Mouse (Mus musculus): ENCODE measurements around the gene Rcan2. TPM values are rescaled to one million over a fixed set of nuclear protein-coding genes. Genes with fewer than 3 reads are reported as not detected.
A peak's percentile ranks its signal among the peaks of the same experiment; 100 is the strongest.

Rcan2 gene
- polyA plus RNA-seq, 1 experiment from 2014 or later: 8.4 TPM

DNA sequence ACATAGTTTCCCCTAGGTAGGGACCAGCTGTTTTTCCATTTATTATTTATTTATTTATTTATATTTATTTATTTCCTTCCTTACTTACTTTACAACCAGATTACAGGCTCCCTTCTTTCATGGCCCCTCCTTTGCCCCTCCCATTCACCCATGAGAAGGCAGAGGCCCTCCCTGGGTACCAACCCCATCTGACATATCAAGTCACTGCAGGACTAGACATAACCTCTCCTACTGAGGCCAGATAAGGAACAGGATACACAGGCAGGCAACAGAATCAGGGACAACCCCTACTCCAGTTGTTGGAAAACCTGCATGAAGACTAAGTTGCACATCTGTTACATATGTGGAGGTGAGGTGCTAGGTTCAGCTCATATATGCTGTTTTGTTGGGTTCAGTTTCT is 105.6 kb downstream of the Rcan2 start:
- no peak overlapping the region for H3K27ac ChIP-seq (replicated peaks; ENCODE audit: low read depth, low read length)
- no peaks in the 10 kb centered on the region; the same call in 1 of the 2 replicates for H3K4me1 ChIP-seq (ENCODE audit: control insufficient read depth, insufficient read depth, low read length)
- ATAC-seq (ENCODE audit: low read depth): no peak
- no peak overlapping the region for H3K4me2 ChIP-seq (ENCODE audit: low read depth, low read length)
- no peak overlapping the region for H3K9ac ChIP-seq (ENCODE audit: low read depth, low read length)
- H3K27me3 ChIP-seq (replicated peaks; ENCODE audit: control insufficient read depth, insufficient read depth, low read length): no peaks in the 10 kb centered on the region
- DNase-seq (ENCODE audit: low spot score): no peak
- no peaks in the 10 kb centered on the region for H3K36me3 ChIP-seq (ENCODE audit: control insufficient read depth, insufficient read depth, low read length)
- H3K4me3 ChIP-seq (ENCODE audit: low read depth, low read length): no peak overlapping the region
- H3K9me3 ChIP-seq (ENCODE audit: control insufficient read depth, low read length): no peaks in the 10 kb centered on the region

DNA sequence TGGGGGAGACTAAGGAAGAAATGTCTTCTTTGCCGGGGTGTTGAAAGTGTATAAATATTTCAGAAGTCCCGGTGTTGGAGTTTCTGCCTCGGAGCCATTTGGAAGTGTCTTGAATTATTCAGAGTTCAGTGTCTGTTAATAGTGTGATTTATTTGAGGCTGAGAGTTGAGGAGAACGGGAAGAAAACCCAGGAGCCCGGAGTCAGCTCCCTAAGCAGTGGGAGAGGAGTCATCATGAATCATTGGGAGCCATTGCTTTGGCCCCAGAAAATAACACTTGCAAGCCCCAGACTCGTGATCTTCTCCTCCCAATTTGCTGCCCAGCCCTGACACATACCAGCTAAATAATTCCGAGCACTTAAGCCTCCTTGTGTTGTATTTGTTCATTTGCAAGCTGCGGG is 115.0 kb downstream of the Rcan2 start:
- Histone ChIP-seq H3K4me2 (ENCODE audit: low read depth, low read length) (no peak overlapping the region), H3K4me1 (ENCODE audit: control insufficient read depth, insufficient read depth, low read length) (no peaks in the 10 kb centered on the region), H3K27me3 (replicated peaks; ENCODE audit: control insufficient read depth, insufficient read depth, low read length) (no peaks in the 10 kb centered on the region), H3K9me3 (ENCODE audit: control insufficient read depth, low read length) (no peaks in the 10 kb centered on the region), H3K9ac (ENCODE audit: low read depth, low read length) (no peak overlapping the region), H3K27ac (replicated peaks; ENCODE audit: low read depth, low read length) (no peak overlapping the region), H3K4me3 (ENCODE audit: low read depth, low read length) (no peak overlapping the region), H3K36me3 (ENCODE audit: control insufficient read depth, insufficient read depth, low read length) (no peaks in the 10 kb centered on the region)
- DNase-seq (ENCODE audit: low spot score) (no peak), ATAC-seq (ENCODE audit: low read depth) (no peak)
- whole genome bisulfite sequencing: 77% methylated on average over 8 of the region's 8 CpGs

DNA sequence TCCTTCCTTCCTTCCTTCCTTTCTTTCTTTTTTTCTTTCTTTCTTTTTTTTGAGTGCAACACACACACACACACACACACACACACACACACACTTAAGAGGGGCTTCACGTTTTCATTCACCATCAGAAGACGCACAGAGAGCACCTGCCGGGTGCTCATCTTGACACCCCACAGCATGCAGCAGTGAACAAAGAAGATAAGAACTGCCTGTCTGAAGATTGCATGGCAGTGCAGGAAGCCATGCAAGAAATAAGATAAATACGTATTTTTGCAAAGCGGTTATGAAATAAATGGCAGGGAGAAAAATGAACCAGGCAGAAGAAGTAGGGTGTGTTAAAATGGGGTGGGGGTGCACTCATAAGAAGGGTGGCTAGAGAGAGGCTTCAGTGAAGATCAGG is 116.0 kb downstream of the Rcan2 start:
- H3K36me3 ChIP-seq (ENCODE audit: control insufficient read depth, insufficient read depth, low read length): no peaks in the 10 kb centered on the region
- DNase-seq (ENCODE audit: low spot score): no peak
- no peaks in the 10 kb centered on the region for H3K27me3 ChIP-seq (replicated peaks; ENCODE audit: control insufficient read depth, insufficient read depth, low read length)
- no peak overlapping the region for H3K4me2 ChIP-seq (ENCODE audit: low read depth, low read length)
- no peak overlapping the region for H3K27ac ChIP-seq (replicated peaks; ENCODE audit: low read depth, low read length)
- no peaks in the 10 kb centered on the region for H3K9me3 ChIP-seq (ENCODE audit: control insufficient read depth, low read length)
- no peak overlapping the region for H3K9ac ChIP-seq (ENCODE audit: low read depth, low read length)
- WGBS: 86% methylated on average over 5 of the region's 5 CpGs
- no peak overlapping the region for H3K4me3 ChIP-seq (ENCODE audit: low read depth, low read length)
- no peaks in the 10 kb centered on the region for H3K4me1 ChIP-seq (ENCODE audit: control insufficient read depth, insufficient read depth, low read length)
- no peak for ATAC-seq (ENCODE audit: low read depth)

DNA sequence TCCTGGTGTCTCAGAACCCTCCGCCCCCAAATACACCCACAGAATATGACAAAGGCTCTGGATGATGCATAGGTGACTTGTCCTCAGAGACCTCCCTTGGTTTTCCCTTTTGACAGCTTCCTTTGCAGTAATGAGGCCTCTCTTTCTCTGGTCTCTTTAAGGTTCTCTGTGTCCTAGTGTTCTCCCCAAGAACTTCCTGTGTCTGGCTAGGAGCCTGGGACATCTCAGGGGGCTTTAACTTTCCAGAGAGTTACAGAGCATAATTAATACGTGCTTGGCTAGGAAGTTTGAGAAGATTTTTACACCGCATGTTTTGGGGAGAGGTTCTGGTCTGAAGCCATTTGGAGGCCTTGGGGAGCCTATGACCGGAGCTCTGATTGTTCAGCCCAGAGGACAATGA is 128.7 kb downstream of the Rcan2 start:
- no peaks in the 10 kb centered on the region for H3K4me1 ChIP-seq (ENCODE audit: control insufficient read depth, insufficient read depth, low read length)
- DNase-seq (ENCODE audit: low spot score): no peak
- H3K9me3 ChIP-seq (ENCODE audit: control insufficient read depth, low read length): no peaks in the 10 kb centered on the region
- no peak overlapping the region for H3K9ac ChIP-seq (ENCODE audit: low read depth, low read length)
- no peak overlapping the region for H3K4me3 ChIP-seq (ENCODE audit: low read depth, low read length)
- no peak overlapping the region for H3K27ac ChIP-seq (replicated peaks; ENCODE audit: low read depth, low read length)
- H3K36me3 ChIP-seq (ENCODE audit: control insufficient read depth, insufficient read depth, low read length): no peaks in the 10 kb centered on the region
- H3K4me2 ChIP-seq (ENCODE audit: low read depth, low read length): no peak overlapping the region
- 91% methylated on average over 4 of the region's 4 CpGs for WGBS
- ATAC-seq (ENCODE audit: low read depth): no peak
- H3K27me3 ChIP-seq (replicated peaks; ENCODE audit: control insufficient read depth, insufficient read depth, low read length): no peaks in the 10 kb centered on the region

DNA sequence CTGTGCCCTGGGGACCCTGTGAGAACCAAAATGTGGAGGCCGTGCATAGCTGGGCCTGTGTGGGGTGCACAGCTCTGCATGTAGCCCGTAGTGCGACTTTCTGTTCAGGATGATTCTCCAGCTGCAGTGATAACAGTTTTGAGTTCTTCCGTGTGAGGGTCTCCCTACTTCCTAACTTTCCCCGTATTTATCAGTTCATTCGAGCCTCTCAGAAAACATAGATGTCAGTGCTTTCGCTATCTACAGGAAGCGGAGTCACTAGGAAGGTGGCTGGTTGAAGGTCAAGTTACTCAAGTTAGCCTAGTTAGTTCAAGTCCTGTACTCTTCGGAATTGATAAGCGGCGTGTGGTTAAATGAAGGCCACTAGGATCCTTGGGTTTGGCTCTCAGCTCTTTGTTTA is 130.6 kb downstream of the Rcan2 start:
- H3K4me2 ChIP-seq (ENCODE audit: low read depth, low read length): no peak overlapping the region
- no peaks in the 10 kb centered on the region for H3K27me3 ChIP-seq (replicated peaks; ENCODE audit: control insufficient read depth, insufficient read depth, low read length)
- H3K9me3 ChIP-seq (ENCODE audit: control insufficient read depth, low read length): no peaks in the 10 kb centered on the region
- no peak overlapping the region for H3K9ac ChIP-seq (ENCODE audit: low read depth, low read length)
- no peak overlapping the region for H3K4me3 ChIP-seq (ENCODE audit: low read depth, low read length)
- H3K36me3 ChIP-seq (ENCODE audit: control insufficient read depth, insufficient read depth, low read length): no peaks in the 10 kb centered on the region
- ATAC-seq (ENCODE audit: low read depth) (no peak), DNase-seq (ENCODE audit: low spot score) (no peak)
- no peaks in the 10 kb centered on the region for H3K4me1 ChIP-seq (ENCODE audit: control insufficient read depth, insufficient read depth, low read length)
- no peak overlapping the region for H3K27ac ChIP-seq (replicated peaks; ENCODE audit: low read depth, low read length)
- 93% methylated on average over 11 of the region's 11 CpGs for WGBS

DNA sequence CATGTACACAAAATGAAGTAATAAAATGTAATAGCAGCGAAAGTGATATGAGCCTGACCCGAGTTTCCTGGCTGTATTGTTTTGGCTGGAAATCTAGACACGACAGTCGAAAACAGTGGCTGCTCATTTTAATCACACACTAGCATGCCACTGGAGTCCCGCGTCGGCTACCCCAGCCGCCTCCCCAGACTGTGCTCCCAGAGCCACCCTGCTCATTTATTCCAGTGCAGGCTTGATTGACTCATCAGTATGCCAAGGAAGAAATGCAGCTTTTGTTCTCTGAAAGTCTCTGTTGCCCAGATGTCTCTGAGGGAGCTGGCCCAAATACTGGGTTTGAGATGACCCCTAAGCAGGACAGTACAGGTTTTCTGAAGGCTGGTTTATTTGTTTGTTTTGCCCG is 132.9 kb downstream of the Rcan2 start:
- Histone ChIP-seq H3K9me3 (ENCODE audit: control insufficient read depth, low read length) (no peaks in the 10 kb centered on the region), H3K27ac (replicated peaks; ENCODE audit: low read depth, low read length) (no peak overlapping the region), H3K4me2 (ENCODE audit: low read depth, low read length) (no peak overlapping the region), H3K9ac (ENCODE audit: low read depth, low read length) (no peak overlapping the region), H3K27me3 (replicated peaks; ENCODE audit: control insufficient read depth, insufficient read depth, low read length) (no peaks in the 10 kb centered on the region), H3K36me3 (ENCODE audit: control insufficient read depth, insufficient read depth, low read length) (no peaks in the 10 kb centered on the region), H3K4me1 (ENCODE audit: control insufficient read depth, insufficient read depth, low read length) (no peaks in the 10 kb centered on the region), H3K4me3 (ENCODE audit: low read depth, low read length) (no peak overlapping the region)
- ATAC-seq (ENCODE audit: low read depth): no peak
- DNase-seq (ENCODE audit: low spot score): no peak
- 76% methylated on average over 9 of the region's 9 CpGs for WGBS

DNA sequence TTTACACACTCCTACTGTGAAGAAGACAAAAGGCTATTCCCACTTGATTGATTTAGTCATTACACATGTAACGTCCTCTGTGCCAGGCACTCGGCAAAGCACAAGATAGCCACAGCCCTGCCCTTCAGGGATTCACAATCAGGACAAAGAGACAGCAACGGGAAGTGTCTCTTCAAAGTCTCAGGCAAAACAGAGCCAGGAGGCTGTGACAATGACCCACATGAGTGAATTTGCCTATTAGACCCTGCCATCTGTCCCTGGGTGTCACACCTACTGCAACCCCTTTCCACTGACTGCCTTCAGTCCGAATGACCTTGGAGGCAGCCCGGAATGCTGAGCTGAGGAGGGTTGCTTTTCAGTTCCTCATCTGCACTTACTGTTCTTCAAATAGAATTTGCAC is 151.1 kb downstream of the Rcan2 start:
- WGBS: 27% methylated on average over 5 of the region's 5 CpGs
- H3K9me3 ChIP-seq (ENCODE audit: control insufficient read depth, low read length): no peaks in the 10 kb centered on the region
- H3K9ac ChIP-seq (ENCODE audit: low read depth, low read length): peak overlapping the region; percentile 54
- no peak overlapping the region for H3K4me3 ChIP-seq (ENCODE audit: low read depth, low read length)
- no peaks in the 10 kb centered on the region for H3K36me3 ChIP-seq (ENCODE audit: control insufficient read depth, insufficient read depth, low read length)
- ATAC-seq (ENCODE audit: low read depth): no peak
- H3K27ac ChIP-seq (replicated peaks; ENCODE audit: low read depth, low read length): no peak overlapping the region
- peaks cover 8% of the 10 kb centered on the region; the same call in 1 of the 2 replicates for H3K4me1 ChIP-seq (ENCODE audit: control insufficient read depth, insufficient read depth, low read length)
- H3K4me2 ChIP-seq (ENCODE audit: low read depth, low read length): peak overlapping the region; percentile 51
- peak; percentile 11 for DNase-seq (ENCODE audit: low spot score)
- H3K27me3 ChIP-seq (replicated peaks; ENCODE audit: control insufficient read depth, insufficient read depth, low read length): no peaks in the 10 kb centered on the region

DNA sequence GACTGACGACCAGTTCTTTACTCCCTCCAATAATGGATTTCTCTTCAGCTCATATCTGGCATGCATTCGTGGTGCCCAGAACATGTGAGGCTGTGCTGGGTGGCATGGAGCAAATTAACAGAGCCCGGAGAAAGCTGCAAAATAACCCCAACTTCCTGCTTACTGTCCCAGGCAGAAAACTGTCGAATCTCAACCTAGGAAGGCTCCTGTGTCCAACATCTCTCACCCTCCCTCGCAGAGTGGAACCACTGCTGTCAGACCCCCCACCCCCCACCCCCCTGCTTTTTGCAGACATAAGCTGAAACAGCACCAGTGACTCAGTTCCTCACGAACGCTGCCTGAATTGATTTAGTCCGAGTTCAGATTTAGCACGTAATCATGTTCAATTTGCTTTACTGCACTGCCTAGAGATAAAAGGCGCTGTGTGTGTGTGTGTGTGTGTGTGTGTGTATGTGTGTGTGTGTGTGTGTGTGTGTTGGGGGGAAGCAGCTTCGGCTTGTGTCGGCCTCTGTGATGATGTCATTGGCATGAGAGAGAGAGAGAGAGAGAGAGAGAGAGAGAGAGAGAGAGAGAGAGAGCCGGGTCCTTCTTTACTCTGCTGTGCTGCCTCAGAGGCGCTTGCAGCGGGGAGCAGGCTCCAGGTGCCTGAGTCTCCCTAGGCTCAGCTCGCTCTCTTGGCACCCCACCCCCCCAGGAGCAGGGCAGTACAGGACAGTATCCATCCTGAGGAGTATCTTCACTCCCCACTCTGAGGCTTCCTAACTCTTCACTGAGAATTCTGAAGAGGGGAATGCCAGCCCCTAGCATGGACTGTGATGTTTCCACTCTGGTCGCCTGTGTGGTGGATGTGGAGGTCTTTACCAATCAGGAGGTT is 151.7 kb downstream of the Rcan2 start:
- peak overlapping the region; percentile 51 for H3K4me2 ChIP-seq (ENCODE audit: low read depth, low read length)
- peak overlapping the region; percentile 54 for H3K9ac ChIP-seq (ENCODE audit: low read depth, low read length)
- ATAC-seq (ENCODE audit: low read depth): peak; percentile 78; the same call in 1 of the 2 replicates
- H3K4me3 ChIP-seq (ENCODE audit: low read depth, low read length): peak overlapping the region; percentile 17
- peaks cover 8% of the 10 kb centered on the region; the same call in 1 of the 2 replicates for H3K4me1 ChIP-seq (ENCODE audit: control insufficient read depth, insufficient read depth, low read length)
- 27% methylated on average over 14 of the region's 17 CpGs for WGBS
- H3K36me3 ChIP-seq (ENCODE audit: control insufficient read depth, insufficient read depth, low read length): no peaks in the 10 kb centered on the region
- H3K27ac ChIP-seq (replicated peaks; ENCODE audit: low read depth, low read length): peak overlapping the region; percentile 48; the same call in 1 of the 2 replicates
- H3K27me3 ChIP-seq (replicated peaks; ENCODE audit: control insufficient read depth, insufficient read depth, low read length): no peaks in the 10 kb centered on the region
- H3K9me3 ChIP-seq (ENCODE audit: control insufficient read depth, low read length): no peaks in the 10 kb centered on the region
- peak; percentile 38 for DNase-seq (ENCODE audit: low spot score)

DNA sequence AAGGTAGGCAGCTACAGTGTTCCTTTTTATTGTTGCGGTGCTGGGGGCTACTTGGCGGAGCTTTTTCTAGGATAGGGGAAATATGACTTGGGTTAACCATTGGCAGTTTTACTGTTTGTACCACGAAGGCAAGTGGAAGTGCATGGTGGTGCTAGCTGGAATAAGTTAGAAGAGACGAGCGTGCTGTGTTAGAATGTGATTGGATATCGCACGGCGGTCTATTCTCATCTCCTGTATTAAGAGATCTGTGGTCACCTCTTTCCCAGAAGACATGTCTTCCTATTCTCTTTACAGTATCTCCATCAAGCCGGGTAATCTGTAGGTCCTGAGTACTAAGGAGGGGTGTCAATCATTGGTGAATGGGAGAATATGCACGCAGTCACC is 152.4 kb downstream of the Rcan2 start:
- Histone ChIP-seq H3K36me3 (ENCODE audit: control insufficient read depth, insufficient read depth, low read length) (no peaks in the 10 kb centered on the region), H3K4me1 (ENCODE audit: control insufficient read depth, insufficient read depth, low read length) (peaks cover 13% of the 10 kb centered on the region; the same call in 1 of the 2 replicates), H3K4me3 (ENCODE audit: low read depth, low read length) (peak overlapping the region; percentile 3; the same call in 1 of the 2 replicates), H3K9ac (ENCODE audit: low read depth, low read length) (peak overlapping the region; percentile 54; the same call in 1 of the 2 replicates), H3K27ac (replicated peaks; ENCODE audit: low read depth, low read length) (no peak overlapping the region), H3K4me2 (ENCODE audit: low read depth, low read length) (peak overlapping the region; percentile 51), H3K27me3 (replicated peaks; ENCODE audit: control insufficient read depth, insufficient read depth, low read length) (no peaks in the 10 kb centered on the region), H3K9me3 (ENCODE audit: control insufficient read depth, low read length) (no peaks in the 10 kb centered on the region)
- WGBS: 84% methylated on average over 10 of the region's 10 CpGs
- DNase-seq (ENCODE audit: low spot score) (no peak), ATAC-seq (ENCODE audit: low read depth) (no peak; the same call in 1 of the 2 replicates)

Data from embryonic facial prominence, embryonic 14.5 days (tissue).